Mouse (Mus musculus): ENCODE measurements around the gene Islr.

Islr gene

GRCm38 (mm10) chr9:58220218-58220903, 16.3 kb upstream of the Islr start:
- in situ Hi-C loops (cut with MseI, MboI): no loop called here

GRCm38 (mm10) chr9:58218539-58218938, 14.4 kb upstream of the Islr start:
- in situ Hi-C loops (cut with MseI, MboI): no loop called here

- in situ Hi-C loops (cut with MseI, MboI): no loop called here
Measured at GRCm38 (mm10) chr9:58216402-58216801, 12.3 kb upstream of the Islr start.

GRCm38 (mm10) chr9:58214519-58215180, 10.5 kb upstream of the Islr start:
- in situ Hi-C loops (cut with MseI, MboI): no loop called here

DNA sequence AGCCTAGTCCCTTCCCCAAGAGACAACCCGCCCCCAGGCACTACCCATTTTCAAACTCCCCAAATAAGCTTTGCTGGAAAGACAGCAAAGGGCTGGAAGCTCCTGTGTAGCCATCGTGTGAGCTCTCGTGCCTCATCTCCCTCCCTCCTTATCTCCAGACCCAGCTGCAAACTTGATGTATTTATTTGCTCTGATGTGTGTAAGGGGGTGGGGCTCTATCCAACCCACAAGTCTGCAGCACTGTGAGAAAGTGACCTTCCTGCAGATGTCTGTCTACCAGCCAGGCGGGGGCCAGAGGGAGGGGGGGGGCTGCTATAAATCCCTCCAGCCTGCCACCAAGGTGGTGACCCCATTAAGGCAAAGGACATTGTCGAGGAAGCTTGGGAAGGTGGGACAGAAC, 9.8 kb upstream of the Islr start:
- in situ Hi-C loops (cut with MseI, MboI): no loop called here

DNA sequence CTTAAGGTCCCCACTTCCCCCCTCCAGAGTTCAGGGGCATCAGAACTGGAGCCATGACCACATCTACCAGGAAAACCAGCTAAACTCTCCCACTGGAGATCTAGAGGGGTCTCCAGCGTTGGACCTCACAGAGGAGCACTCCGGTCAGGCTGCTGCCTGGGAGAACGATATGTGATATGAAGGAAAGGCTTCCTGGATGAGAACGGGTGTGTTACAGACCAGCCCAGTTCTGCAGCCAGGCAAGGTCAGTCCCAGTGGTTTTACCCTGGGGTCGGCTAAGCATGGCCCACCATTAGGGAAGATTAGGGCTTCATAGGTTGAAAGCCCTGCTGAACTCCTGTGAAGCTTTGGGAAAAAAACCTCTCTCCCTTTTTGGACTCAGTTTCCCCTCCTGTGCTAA, 9.3 kb upstream of the Islr start:
- in situ Hi-C loops (cut with MseI, MboI): no loop called here

DNA sequence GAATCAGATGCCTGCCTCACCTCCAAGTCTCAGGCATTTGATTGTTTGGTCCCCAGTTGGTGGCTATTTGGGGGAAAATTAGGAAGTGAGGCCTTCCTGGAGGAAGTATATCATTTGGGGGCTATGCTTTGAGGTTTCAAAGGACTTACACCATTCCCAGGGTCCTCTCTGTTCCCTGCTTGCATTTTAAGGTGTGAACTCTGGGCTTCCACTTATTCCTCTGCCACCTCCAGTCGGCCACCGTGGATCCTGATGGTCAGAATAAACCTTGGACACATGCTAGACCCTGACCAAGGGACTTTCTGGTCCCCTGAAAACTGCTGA, 6.2 kb upstream of the Islr start:
- in situ Hi-C loops (cut with MseI, MboI): no loop called here

GRCm38 (mm10) chr9:58209462-58210303, 5.6 kb upstream of the Islr start:
- in situ Hi-C loops (cut with MseI, MboI): no loop called here

DNA sequence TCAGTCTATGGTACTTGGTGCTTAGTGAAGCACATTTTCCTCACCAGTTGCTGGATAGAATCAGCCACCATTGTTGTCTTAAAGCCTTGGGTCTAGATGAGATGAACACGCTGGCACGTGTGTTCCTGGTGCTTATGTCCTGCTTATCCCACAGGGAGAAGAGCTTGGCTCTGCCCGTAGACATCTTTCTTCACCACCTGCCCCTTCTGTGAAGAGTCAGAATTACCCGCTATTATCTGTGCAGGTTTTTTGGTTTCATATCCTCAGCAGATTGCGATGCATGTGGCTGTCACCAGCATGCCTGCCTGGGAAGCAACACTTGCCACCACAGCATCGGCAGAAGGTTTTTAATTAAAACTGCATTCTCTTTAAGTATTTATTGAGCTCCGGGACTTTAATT, 1.9 kb upstream of the Islr start:
- in situ Hi-C loops (cut with MseI, MboI): no loop called here

DNA sequence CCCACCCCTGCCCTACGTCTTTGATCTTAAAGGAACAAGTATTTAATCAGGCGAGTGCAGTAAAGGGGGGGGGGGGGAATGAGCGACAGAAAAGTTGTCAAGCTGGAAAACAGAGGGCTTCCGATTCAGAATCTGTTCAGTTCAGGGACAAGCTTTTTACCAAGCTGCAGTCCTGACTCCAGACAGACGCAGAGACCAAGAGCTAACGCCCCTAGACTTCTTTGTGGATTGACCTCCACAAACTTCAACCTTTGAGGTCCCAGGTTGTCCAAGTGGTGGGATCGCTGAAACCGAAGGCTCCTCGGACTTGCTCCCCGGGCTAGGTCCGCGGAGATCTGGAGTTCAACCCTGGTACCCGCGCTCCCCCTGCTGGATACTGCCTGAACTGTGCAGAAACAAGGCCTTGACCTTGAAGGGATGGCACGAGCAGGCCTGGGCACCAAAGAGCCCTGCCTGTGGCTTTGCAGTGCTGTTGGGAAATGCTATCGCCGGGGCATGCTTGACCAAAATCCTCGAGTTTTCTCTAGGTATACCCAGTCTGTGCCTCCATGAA, 418 bp upstream of the Islr start:
- in situ Hi-C loops (cut with MseI, MboI): loop anchor here (5.0 kb wide), 2 partner anchors 152 to 167 kb away; no protein-coding TSS in a partner anchor

DNA sequence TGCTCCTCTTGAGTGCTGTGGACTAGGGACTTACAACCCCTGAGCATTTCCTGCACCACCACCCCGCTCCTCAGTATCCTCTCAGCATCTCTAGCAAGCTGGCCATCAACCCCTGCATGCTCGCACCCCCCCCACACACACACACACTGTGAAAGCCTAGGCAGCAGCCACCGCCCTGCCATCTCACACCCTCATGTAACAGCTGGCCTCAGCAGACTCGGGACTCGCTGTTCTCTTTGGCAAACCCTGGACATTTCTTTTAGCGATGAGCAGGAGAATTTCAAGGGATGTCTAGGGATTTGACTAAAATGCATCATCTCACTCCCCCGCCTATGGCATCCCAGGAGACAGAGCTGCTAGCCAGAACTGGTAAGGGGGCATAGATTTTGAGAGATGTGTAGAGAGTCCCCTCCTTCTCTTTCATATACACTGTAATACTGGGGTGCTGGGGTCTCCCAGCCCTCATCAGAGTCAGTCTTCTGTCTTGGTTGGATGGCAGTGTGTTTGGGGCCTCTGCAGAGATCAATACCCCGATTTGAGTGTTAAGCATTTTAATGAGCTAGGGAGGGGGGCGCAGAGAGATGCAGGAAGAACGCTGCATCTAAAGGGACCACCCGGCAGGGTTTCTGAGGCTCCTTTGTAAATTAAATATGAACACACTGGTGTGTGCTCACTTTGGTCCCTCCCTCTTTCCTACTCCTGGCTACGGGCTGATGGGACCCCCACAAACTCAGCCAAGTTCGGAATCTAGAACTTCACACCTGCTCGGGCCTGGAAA, 1.2 kb downstream of the Islr start:
- in situ Hi-C loops (cut with MseI, MboI): loop anchor here (5.0 kb wide), 2 partner anchors 151 to 166 kb away; no protein-coding TSS in a partner anchor

DNA sequence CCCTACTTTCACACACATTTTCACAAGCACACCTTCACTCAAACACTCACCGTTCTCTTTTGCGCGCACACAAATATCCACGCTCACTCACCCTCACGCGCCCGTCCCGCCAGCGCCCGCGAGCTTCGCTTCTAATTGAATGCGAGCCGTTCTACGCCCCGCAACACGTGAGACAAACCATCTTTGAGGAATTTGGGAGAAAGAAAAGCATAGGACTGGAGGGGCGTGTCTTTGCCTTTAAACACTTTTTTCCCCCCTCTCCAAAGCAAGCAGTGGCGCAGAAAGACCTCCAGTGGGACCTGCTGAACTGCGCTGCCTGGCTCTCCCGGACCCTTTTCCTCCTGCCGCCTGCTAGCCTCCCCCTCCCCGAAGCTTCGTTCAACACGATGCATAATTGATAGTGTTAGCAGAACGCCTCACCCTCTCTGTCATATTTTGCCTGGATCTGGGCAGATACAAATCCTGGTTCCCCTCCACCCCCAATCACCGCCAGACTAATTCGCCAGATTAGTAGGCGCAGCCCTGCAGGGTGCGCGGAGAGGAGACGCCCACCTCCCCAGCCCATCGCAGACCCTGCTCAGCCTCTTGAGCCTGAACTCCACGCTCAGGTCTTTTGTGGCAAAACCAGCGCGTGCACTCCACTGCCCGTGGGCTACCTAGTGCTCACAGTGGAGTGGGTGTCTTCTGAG, 2.1 kb downstream of the Islr start:
- in situ Hi-C loops (cut with MseI, MboI): loop anchor here (5.0 kb wide), 2 partner anchors 150 to 165 kb away; no protein-coding TSS in a partner anchor

GRCm38 (mm10) chr9:58201091-58201842, 2.8 kb downstream of the Islr start:
- in situ Hi-C loops (cut with MseI, MboI): loop anchor here (5.0 kb wide), 2 partner anchors 149 to 164 kb away; no protein-coding TSS in a partner anchor

DNA sequence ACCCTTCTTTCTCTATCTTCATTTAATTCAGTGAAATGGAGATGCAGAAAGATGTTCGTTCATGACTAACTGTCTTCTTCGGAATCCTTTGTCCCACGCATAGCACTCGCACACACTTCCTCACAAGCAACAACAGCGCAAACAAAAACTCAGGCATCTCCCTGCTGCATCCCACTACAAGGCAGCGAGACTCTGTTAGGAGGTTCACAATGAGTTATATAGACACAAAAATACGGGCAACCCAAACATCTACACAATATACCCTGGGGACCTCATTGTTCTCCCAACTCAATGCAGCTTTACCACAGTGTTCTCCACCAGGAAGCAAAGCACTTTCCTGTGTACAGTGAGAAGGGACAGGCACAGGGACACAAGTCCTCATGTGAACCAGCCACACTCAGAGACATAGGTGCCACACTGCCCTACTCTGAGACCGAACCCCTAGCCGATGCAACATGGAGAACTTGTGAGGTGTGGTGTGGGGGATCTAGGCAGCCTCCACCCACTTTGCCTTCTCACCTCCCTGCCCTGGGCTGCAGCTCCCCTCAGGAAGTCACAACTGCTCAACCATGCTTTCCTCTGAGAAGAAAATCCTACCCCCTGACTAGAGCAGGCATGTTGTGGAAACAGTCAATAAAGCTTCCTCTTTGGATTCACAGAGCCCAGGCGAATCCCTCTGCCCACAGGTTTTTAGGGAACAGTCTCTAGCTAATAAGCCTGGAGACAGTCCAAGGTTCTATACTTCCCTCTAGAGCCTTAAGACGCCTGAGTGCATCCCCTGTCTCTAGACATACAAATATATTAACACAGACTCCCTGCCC, 3.6 kb downstream of the Islr start:
- in situ Hi-C loops (cut with MseI, MboI): loop anchor here (5.0 kb wide), 2 partner anchors 148 to 163 kb away; no protein-coding TSS in a partner anchor

DNA sequence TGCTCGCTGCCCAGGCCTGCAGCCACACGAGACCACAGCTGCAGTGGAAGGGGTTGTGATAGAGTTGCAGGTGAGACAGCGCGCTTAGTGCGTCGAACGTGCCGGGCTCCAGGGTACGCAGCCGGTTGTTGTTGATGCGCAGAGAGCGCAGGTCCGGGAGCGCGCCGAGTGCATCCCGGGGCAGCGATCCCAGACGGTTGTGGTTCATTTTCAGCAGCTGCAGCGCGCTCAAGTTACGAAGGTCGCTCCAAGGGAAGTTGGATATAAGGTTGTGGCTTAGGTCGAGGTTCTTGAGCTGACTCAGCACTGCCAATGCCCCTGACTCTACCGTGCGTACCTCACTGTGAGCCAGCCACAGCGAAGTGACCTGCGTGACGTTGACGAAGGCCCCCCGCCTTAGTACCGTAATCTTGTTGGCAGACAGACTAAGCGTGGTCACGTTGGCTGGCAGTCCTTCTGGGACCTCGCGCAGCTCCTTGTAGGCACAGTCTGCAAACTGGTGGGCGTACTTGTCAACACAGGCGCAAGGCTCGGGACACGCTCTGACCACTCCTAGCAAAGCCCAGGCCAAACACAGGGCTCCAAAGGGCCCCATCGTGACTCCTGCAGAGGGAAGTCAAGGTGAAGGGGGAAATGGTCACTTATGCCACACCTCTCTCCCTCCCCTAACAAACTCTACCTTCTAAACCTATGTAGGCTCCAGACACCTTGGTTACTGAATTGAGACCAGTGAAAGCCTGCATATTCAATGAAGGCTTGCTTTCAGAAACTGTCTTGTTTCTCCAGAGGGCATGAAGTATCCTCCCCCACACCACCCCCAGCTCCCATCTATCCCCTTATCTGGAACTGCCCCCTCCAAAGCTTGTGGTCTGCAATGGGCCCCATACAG, 4.5 kb downstream of the Islr start:
- in situ Hi-C loops (cut with MseI, MboI): loop anchor here (5.0 kb wide), 2 partner anchors 147 to 162 kb away; no protein-coding TSS in a partner anchor

DNA sequence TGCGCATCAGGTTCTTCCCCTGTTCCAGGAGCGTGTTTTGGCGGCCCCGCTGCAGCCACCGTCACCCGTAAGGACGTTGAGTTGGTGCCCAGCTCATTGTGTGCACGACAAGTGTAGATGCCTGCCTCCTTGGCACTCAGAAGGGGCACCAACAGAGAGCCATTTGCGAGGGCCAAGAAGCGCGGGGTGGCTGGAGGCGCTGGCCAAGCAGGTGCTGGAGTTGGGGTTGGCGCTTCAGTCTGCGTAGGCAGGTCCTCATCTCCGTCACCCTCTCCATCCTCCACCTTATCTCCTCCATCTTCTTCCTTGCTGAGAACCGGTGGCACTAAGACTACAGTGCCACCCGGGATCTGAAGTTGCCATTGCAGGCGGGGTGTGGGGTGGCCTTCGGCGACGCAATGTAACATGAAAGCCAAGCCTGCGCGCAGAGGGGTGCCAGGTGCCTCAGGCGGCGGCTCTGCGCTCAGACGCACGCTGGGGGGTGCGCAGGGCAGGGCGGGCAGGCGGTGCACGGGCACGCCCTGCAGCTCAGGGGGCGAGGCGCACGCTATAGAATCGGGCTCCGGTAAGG, 5.2 kb downstream of the Islr start:
- in situ Hi-C loops (cut with MseI, MboI): no loop called here
